Mouse (Mus musculus) embryonic facial prominence, embryonic 10.5 days (tissue): ENCODE measurements around the gene Tbc1d24. TPM values are rescaled to one million over a fixed set of nuclear protein-coding genes. Genes with fewer than 3 reads are reported as not detected.

Experiments
- DNase-seq: peaks from one replicate; pipeline ENCODE4 v3.0.0-alpha.2; 2017; ENCODE audit warnings: low spot score
- H3K27ac ChIP-seq: fragments of 300-500 bp; sonication (generic); replicated peaks from 2 replicates; pipeline ENCODE4 v1.5.1; 2016; ENCODE audit warnings: mild to moderate bottlenecking
- H3K27me3 ChIP-seq: fragments of 300-500 bp; sonication (generic); replicated peaks from 2 replicates; pipeline ENCODE4 v1.6.1; 2016; ENCODE audit warnings: low read depth, mild to moderate bottlenecking; ENCODE audit not compliant: poor library complexity, severe bottlenecking
- H3K36me3 ChIP-seq: fragments of 300-500 bp; sonication (generic); replicated peaks from 2 replicates; pipeline ENCODE4 v1.6.1; 2016; ENCODE audit warnings: mild to moderate bottlenecking, moderate library complexity
- H3K4me1 ChIP-seq: fragments of 300-500 bp; sonication (generic); 2 replicates; pipeline ENCODE4 v1.6.1; 2016
- H3K4me3 ChIP-seq: fragments of 300-500 bp; sonication (generic); 2 replicates; pipeline ENCODE4 v1.5.1; 2016; ENCODE audit warnings: mild to moderate bottlenecking, moderate library complexity
- H3K9me3 ChIP-seq: fragments of 300-500 bp; sonication (generic); 2 replicates; pipeline ENCODE4 v1.6.1; 2016; ENCODE audit warnings: mild to moderate bottlenecking
- WGBS: fragments of 180-500 bp; shearing (Covaris S2); methylation state at CpG from one replicate; pipeline ENCODE4 v1.1.7; 2016; 5-methylcytosine and 5-hydroxymethylcytosine counted together
- polyA plus RNA-seq: library from polyadenylated mRNA; unstranded; fragments of >200 nt; fragmentation: Nextera tagmentation; extraction: Ambion mirVana; gene quantifications from 2 replicates; pipeline ENCODE4 v1.2.1, GENCODE M21; 2016

The Tbc1d24 gene
- polyA plus RNA-seq, 1 experiment from 2014 or later = 6.1 TPM

DNA sequence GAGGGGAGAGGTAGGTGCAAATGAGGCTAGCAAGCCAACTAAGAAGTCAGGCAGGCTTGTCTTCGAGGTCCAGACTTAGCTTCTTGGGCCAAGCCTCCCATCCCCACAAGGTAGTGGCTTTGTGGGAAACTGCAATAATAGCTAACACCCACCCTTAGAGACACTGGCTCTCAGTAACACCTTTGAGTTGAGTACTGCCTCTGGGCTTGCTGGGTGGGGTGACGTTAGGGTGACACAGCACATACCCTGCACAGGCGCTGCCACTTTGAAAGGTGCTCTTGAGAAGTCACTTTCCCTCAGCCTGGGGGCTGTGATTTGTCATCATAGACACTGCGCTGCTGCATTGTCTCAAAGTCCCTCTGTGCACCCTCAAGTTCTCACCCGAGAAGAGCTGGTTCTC is 11.6 kb downstream of the Tbc1d24 start:
- Histone ChIP-seq H3K27ac (no peak overlapping the region), H3K27me3 (no peaks in the 10 kb centered on the region), H3K9me3 (no peaks in the 10 kb centered on the region), H3K4me3 (no peak overlapping the region), H3K4me1 (peaks cover 15% of the 10 kb centered on the region), H3K36me3 (peaks cover 4% of the 10 kb centered on the region; the same call in 1 of the 2 replicates)
- WGBS = 84% methylated on average over 5 of the region's 5 CpGs
- no peak for DNase-seq

DNA sequence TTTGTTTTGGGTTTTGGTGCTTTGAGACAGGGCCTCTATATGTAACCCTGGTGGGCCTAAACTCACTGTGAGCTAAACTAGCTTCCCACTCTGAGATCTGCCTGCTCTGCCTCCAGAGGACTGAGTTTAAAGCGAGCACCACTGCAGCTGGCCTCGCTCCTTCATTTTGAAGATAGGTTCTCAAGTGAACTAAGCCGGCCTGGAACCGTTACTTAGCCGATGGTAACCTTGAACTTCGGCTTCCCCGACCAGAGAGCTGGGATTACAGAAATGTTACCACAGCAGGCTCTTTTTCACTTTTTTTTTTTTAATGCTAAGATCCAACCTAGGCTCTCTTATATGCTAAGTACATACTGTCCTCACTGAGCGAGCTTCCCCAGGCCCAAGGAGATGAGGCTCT is 12.1 kb downstream of the Tbc1d24 start:
- no peak overlapping the region for H3K27ac ChIP-seq
- H3K36me3 ChIP-seq = peaks cover 9% of the 10 kb centered on the region; the same call in 1 of the 2 replicates
- DNase-seq = no peak
- H3K27me3 ChIP-seq = no peaks in the 10 kb centered on the region
- peaks cover 15% of the 10 kb centered on the region for H3K4me1 ChIP-seq
- H3K9me3 ChIP-seq = no peaks in the 10 kb centered on the region
- no peak overlapping the region for H3K4me3 ChIP-seq
- WGBS = 85% methylated on average over 8 of the region's 8 CpGs

DNA sequence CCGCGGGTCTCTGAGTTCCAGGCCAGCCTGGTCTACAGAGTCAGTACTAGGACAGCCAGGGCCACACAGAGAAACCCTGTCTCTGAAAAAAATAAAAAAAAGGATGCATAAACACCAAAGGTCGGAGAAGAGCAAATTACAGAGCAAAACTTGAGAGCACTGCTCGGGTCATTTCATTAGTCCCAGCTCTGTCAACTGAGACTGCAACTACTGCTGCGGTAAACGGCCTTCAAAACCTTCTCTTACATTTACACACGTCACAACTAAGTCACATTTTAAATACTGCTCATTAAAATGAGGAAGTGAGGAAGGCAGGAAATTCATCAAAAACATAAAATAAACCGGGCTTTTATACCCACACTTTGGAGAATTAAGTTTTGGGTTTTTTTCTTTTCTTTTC is 12.5 kb downstream of the Tbc1d24 start:
- no peak for DNase-seq
- no peaks in the 10 kb centered on the region for H3K9me3 ChIP-seq
- no peak overlapping the region for H3K27ac ChIP-seq
- peaks cover 15% of the 10 kb centered on the region for H3K4me1 ChIP-seq
- no peak overlapping the region for H3K4me3 ChIP-seq
- H3K27me3 ChIP-seq = no peaks in the 10 kb centered on the region
- WGBS = 82% methylated on average over 8 of the region's 8 CpGs
- peaks cover 9% of the 10 kb centered on the region; the same call in 1 of the 2 replicates for H3K36me3 ChIP-seq

DNA sequence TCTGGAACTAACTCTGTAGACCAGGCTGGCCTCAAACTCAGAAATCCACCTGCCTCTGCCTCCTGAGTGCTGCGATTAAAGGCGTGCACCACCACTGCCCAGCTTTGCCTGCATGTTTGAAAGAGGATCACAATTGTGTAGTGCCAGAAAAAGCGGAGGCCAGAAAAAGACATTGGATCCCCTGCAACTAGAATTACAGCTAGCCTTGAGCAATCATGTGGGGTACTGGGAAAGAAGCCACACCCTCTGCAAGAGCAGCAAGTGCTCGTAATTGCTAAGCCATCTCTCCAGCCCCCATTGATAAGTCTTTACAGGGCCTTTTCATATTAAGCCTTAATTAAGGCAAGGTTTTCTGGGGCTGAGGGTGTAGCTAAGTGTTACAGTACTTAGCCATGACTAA is 13.9 kb downstream of the Tbc1d24 start:
- WGBS = 80% methylated on average over 4 of the region's 4 CpGs
- Histone ChIP-seq H3K27me3 (no peaks in the 10 kb centered on the region), H3K4me3 (no peak overlapping the region), H3K27ac (no peak overlapping the region), H3K4me1 (peaks cover 15% of the 10 kb centered on the region), H3K9me3 (no peaks in the 10 kb centered on the region), H3K36me3 (peaks cover 9% of the 10 kb centered on the region; the same call in 1 of the 2 replicates)
- no peak for DNase-seq

DNA sequence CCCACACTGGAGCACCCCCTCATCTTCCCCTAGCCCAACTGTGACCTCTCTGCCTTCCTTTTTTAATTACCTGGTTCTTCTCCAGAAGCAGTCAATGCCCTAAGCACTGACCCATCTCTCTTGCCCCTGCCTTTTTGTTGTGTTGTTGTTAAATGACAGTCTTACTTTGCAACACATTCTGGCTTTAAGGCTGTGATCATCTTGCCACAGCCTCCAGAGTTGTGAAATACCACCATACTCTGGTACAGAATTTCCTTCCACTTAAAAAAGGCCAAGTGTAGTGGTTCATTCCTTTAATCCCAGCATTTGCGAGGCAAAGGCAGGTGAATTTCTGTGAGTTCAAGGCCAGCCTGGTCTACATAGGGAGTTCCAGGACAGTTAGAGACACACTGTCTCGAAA is 14.4 kb downstream of the Tbc1d24 start:
- Histone ChIP-seq H3K4me1 (peaks cover 15% of the 10 kb centered on the region), H3K27me3 (no peaks in the 10 kb centered on the region), H3K36me3 (peaks cover 11% of the 10 kb centered on the region), H3K27ac (no peak overlapping the region), H3K9me3 (no peaks in the 10 kb centered on the region), H3K4me3 (no peak overlapping the region)
- WGBS = 88% methylated on average over 2 of the region's 2 CpGs
- no peak for DNase-seq

DNA sequence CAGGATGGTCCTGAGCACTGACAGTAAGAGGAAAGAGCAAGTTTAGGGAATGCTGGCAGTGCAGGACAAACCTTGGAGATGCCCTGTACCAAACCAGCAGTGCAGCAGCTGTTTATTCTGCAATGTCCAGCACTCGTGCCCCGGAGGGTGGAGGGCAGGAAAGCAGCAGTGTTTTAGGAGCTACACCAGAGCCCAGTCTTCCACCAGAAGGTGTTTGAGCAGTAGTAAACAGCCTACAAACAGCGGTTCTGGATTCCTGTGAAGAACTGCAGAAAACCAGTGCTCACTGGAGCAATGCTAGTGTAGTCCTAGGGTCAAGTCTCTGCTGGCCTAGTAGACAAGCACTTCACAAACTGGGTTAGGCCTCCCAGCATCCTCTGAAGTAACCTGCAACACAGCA is 31.1 kb downstream of the Tbc1d24 start:
- Histone ChIP-seq H3K27ac (no peak overlapping the region), H3K9me3 (no peaks in the 10 kb centered on the region), H3K27me3 (no peaks in the 10 kb centered on the region), H3K4me1 (peaks cover 7% of the 10 kb centered on the region), H3K36me3 (no peaks in the 10 kb centered on the region), H3K4me3 (no peak overlapping the region)
- no peak for DNase-seq
- 78% methylated on average over 3 of the region's 3 CpGs for WGBS

DNA sequence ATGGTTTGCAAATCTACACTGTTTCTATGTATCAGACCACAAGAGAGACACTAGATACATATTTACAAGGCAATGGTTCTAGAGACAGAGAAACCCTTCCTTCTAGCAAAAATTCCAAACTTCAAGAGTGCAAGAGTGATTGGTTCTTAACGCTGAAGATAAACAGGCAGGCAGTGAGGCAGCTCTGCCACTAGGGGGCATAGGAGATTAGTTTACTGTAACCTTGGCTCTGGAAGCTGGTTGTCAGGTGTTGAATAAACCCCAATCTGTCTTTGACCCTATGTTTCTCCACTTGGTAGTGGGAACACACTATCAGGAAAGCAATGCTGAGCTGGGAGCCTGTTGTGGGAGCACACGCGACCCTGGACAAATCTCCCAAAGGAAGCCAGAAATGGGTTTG is 31.9 kb downstream of the Tbc1d24 start:
- Histone ChIP-seq H3K27ac (no peak overlapping the region), H3K36me3 (no peaks in the 10 kb centered on the region), H3K9me3 (no peaks in the 10 kb centered on the region), H3K4me1 (peaks cover 9% of the 10 kb centered on the region), H3K27me3 (no peaks in the 10 kb centered on the region), H3K4me3 (no peak overlapping the region)
- 5% methylated on average over 3 of the region's 3 CpGs for WGBS
- DNase-seq = peak; percentile 70

DNA sequence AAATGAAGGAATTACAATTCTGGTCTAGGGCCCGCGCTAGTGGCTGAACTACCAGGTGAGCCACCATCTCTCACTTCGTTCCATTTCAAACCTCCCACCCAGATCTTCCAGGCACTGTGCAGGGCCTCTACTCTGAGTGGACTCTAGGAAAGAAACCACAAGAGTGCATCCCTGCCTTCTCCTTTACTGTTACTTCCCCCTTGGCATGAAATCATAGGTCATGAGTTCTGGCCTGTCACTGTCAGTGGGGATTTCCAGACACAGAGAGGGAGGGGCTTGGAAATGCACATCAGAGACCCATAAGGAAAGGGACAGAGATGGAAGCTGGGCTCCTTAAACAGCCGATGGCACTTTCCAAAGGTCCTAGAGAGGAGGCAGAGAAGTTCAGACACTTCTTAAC is 33.6 kb downstream of the Tbc1d24 start:
- Histone ChIP-seq H3K4me3 (no peak overlapping the region), H3K27me3 (no peaks in the 10 kb centered on the region), H3K9me3 (no peaks in the 10 kb centered on the region), H3K27ac (no peak overlapping the region), H3K4me1 (peaks cover 21% of the 10 kb centered on the region), H3K36me3 (peaks cover 13% of the 10 kb centered on the region)
- DNase-seq = no peak
- 89% methylated on average over 4 of the region's 4 CpGs for WGBS

DNA sequence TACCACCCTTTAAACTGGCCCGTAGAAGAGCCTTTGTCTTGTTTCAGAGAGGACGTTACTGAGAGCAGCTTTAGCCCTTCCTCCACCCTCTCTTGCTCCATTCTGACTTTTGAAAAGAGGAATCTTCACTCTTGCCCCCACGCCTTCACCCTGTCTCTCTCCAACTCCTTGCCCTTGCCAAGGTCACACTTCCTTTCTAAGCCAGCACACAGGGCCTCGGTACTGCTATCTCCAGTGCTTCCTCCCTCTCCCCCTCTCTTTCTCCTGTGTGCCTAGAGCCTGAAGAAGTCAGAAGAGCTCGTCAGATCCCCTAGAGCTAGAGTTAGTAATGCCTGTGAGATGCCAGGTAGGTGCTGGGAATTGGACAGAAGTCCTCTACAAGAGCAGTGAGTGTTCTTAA is 34.6 kb downstream of the Tbc1d24 start:
- DNase-seq = no peak
- WGBS = 86% methylated on average over 5 of the region's 5 CpGs
- Histone ChIP-seq H3K9me3 (no peaks in the 10 kb centered on the region), H3K4me1 (peaks cover 21% of the 10 kb centered on the region), H3K27ac (no peak overlapping the region), H3K36me3 (peaks cover 19% of the 10 kb centered on the region), H3K27me3 (no peaks in the 10 kb centered on the region), H3K4me3 (no peak overlapping the region)

DNA sequence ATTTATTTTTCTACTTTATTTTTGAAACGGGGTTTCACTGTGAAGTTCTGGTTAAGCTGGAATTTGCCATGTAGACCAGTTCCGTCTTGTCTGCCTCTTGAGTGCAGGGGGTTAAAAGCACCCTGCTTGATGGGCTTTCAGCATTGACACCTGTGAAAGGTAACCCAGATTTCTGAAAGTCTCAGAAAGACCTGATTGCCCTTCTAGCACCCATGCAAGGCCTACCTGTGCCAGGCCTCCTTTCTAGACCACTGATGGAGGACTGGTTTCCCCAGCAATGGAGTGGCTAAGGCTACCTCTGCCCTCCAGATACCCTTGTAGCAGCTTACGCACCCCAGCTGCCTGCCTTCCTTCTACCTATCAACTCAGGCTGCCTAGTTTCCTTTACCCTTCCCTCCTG is 35.2 kb downstream of the Tbc1d24 start:
- H3K36me3 ChIP-seq = peaks cover 26% of the 10 kb centered on the region
- no peaks in the 10 kb centered on the region for H3K9me3 ChIP-seq
- no peaks in the 10 kb centered on the region for H3K27me3 ChIP-seq
- 68% methylated on average over 3 of the region's 3 CpGs for WGBS
- H3K4me1 ChIP-seq = peaks cover 23% of the 10 kb centered on the region
- peak overlapping the region; percentile 97 for H3K4me3 ChIP-seq
- DNase-seq = no peak
- H3K27ac ChIP-seq = peak overlapping the region; percentile 100

DNA sequence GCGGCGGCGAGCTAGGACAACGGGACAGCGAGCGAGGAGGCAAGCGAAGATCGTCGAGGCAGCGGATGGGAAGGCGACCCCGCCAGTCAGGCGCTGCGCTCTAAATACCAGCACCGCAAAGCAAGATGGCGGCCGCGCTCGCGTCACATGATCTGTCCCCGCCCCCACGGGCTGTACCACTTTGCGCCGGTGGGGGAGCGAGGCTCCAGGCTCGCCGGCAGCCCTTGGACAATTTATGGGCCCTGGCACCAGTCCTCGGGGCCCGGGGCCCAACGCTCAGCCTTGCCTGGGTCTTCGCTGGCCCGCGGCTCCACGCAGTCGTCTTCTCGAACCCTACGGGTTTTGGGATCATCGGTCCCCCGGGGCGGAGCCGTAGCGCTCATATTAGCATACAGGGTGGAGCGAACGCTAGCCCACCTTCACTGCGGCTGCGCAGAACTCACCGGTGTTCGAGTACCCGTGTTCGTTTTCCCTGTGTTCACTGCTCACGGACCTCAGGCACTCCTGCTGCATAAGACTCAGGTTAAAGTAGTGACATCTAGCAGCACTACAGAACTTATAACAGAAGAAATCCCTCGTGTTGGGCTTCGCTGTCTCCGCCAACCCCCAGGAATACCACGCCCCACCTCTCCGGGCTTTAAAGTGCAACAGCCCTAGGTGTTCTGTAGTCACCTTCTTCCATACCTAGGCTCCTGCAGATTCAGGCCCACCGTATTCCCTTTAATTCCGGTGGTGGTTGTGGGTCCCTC is 35.9 kb downstream of the Tbc1d24 start, which contains the start of gene Atp6v0c:
Atp6v0c (minus strand) TSS at position 386 of the 749 bp plus-strand sequence.
- no peaks in the 10 kb centered on the region for H3K27me3 ChIP-seq
- H3K4me3 ChIP-seq = peak within 1 kb of the TSS; percentile 97
- H3K36me3 ChIP-seq = peaks cover 32% of the 10 kb centered on the region
- H3K4me1 ChIP-seq = peaks cover 29% of the 10 kb centered on the region
- no peaks in the 10 kb centered on the region for H3K9me3 ChIP-seq
- peak; percentile 93 for DNase-seq
- 1% methylated on average over 58 of the region's 58 CpGs for WGBS
- peak within 1 kb of the TSS; percentile 100 for H3K27ac ChIP-seq

DNA sequence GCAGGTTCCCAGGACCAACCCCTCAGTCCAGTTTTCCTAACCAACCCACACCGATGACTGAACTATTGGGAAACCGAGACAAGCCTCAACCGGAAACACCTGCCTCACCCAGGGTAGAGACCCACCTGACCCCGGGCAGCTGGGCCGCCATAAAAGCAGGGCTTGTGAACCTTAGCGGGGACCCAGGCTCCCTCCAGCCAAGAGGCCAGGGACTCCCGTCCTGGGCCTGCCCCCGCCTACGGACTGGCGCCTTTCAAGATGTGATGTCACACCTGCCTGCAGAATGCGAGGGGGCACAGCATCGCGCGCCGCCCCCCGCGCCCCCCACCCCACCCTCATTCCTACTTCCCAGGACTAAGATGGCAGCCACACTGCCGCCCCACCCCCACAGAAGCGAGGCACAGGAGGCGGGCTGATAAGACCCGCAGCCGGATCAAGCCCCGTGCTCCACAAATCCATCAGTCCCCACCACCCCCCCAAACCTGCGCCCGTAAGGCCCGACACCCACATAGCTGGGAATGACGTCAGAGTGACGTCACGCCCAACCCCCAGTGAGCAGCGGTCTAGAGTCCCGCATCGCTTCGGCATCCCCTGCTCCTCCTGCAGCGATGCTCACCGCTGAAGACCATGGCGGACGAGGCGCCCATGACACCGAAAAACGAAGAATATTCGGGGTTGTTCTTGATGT is 36.6 kb downstream of the Tbc1d24 start:
- peak overlapping the region; percentile 100 for H3K27ac ChIP-seq
- WGBS = under 1% methylated on average over 41 of the region's 41 CpGs
- no peaks in the 10 kb centered on the region for H3K9me3 ChIP-seq
- H3K4me3 ChIP-seq = peak overlapping the region; percentile 97
- H3K27me3 ChIP-seq = no peaks in the 10 kb centered on the region
- peak; percentile 76 for DNase-seq
- H3K36me3 ChIP-seq = peaks cover 33% of the 10 kb centered on the region
- peaks cover 30% of the 10 kb centered on the region for H3K4me1 ChIP-seq
